ENCODE assay signal across 9 mouse cellular contexts in genomic region chr2:173274428-173275342, GRCm38 (mm10). TPM values are rescaled to one million over a fixed set of nuclear protein-coding genes. Genes with fewer than 3 reads are reported as not detected.
A peak's percentile ranks its signal among the peaks of the same experiment; 100 is the strongest.
DNase-seq lines count a peak whose midpoint lies in the region; ATAC-seq and TF ChIP-seq lines count a peak whose summit lies in the region.
"Had no signal": no experiment of that assay in that cellular context is flagged by ENCODE, and none has a peak within 500 bp of the region (broad histone marks: within the 10 kb centered on the region; RNA-seq: fewer than 3 reads in every experiment).

No protein-coding gene starts in this region.

- no peak; the same call in 1 of the 2 replicates for TF ChIP-seq POLR2A in small intestine, adult 2 months (IDR thresholded peaks at IDR 0.05; ENCODE audit: low read depth, low read length)

- no peaks in the 10 kb centered on the region for H3K9me3 ChIP-seq in forebrain, postnatal 0 days (ENCODE audit: low read length)
- no peaks in the 10 kb centered on the region for H3K9me3 ChIP-seq in liver, embryonic 11.5 days (ENCODE audit: control insufficient read depth, low read length)

- 10% methylated on average over 15 of the region's 15 CpGs for WGBS in forebrain, postnatal 0 days
- WGBS in liver, embryonic 11.5 days, result 11% methylated on average over 15 of the region's 15 CpGs
- WGBS in small intestine, adult 2 months, result 30% methylated on average over 15 of the region's 15 CpGs

- peak overlapping the region; percentile 76 for H3K4me2 ChIP-seq in forebrain, postnatal 0 days (ENCODE audit: low read depth)
- H3K4me2 ChIP-seq in liver, embryonic 11.5 days, result peak overlapping the region; percentile 74

- TF ChIP-seq CTCF in forebrain, postnatal 0 days (IDR thresholded peaks at IDR 0.05; ENCODE audit: low read depth), result no peak
- TF ChIP-seq CTCF in small intestine, adult 2 months (IDR thresholded peaks at IDR 0.05; ENCODE audit: extremely low read depth, insufficient read length, insufficient replicate concordance, low read depth, low read length), result no peak

- H3K9ac ChIP-seq in forebrain, postnatal 0 days, result peak overlapping the region; percentile 99
- no peak overlapping the region for H3K9ac ChIP-seq in liver, embryonic 11.5 days (ENCODE audit: low read depth, low read length)

- peak overlapping the region; percentile 89 for H3K27ac ChIP-seq in forebrain, postnatal 0 days (ENCODE audit: low read depth, low read length)
- H3K27ac ChIP-seq in liver, embryonic 11.5 days (ENCODE audit: low read depth, low read length), result no peak overlapping the region
- peak overlapping the region; percentile 59 for H3K27ac ChIP-seq in small intestine, adult 2 months (ENCODE audit: insufficient read depth, low read depth, low read length)

- H3K27me3 ChIP-seq in forebrain, postnatal 0 days (ENCODE audit: insufficient read depth, low read length), result no peaks in the 10 kb centered on the region
- H3K27me3 ChIP-seq in liver, embryonic 11.5 days (replicated peaks; ENCODE audit: control insufficient read depth, insufficient read depth, low read length), result peaks cover 73% of the 10 kb centered on the region
- H3K27me3 ChIP-seq in small intestine, adult 2 months (ENCODE audit: control insufficient read depth, insufficient read depth, low read length), result no peaks in the 10 kb centered on the region

- peak; percentile 58 for DNase-seq in heart, adult 8-10 months (ENCODE audit: low spot score)
- no peak for DNase-seq in heart, adult 11 months
- peak; percentile 31 to 39 for DNase-seq in CD8-positive naive resting alpha-beta T cell, adult 2 months (ENCODE audit: low read depth in 2 of 2, low spot score in 2 of 2)
- DNase-seq in forebrain, postnatal 0 days, result peak; percentile 26
- peak; percentile 45 for DNase-seq in liver, embryonic 11.5 days (ENCODE audit: low spot score)
- no peak for DNase-seq in urinary bladder, postnatal 4 days (ENCODE audit: low spot score in 2 of 2)
- DNase-seq in layer of hippocampus, adult 8-10 months (ENCODE audit: low spot score in 2 of 2), result no peak

- no peaks in the 10 kb centered on the region for H3K36me3 ChIP-seq in forebrain, postnatal 0 days (ENCODE audit: insufficient read depth)
- no peaks in the 10 kb centered on the region for H3K36me3 ChIP-seq in liver, embryonic 11.5 days (ENCODE audit: control insufficient read depth, insufficient read depth, low read length)
- H3K36me3 ChIP-seq in small intestine, adult 2 months (ENCODE audit: control insufficient read depth, insufficient read depth, low read length), result no peaks in the 10 kb centered on the region

- H3K4me1 ChIP-seq in forebrain, postnatal 0 days (ENCODE audit: insufficient read depth), result peaks cover 22% of the 10 kb centered on the region; the same call in 1 of the 2 replicates
- H3K4me1 ChIP-seq in liver, embryonic 11.5 days (replicated peaks; ENCODE audit: control insufficient read depth, insufficient read depth, low read length), result no peaks in the 10 kb centered on the region
- peaks cover 8% of the 10 kb centered on the region for H3K4me1 ChIP-seq in small intestine, adult 2 months (ENCODE audit: control insufficient read depth, insufficient read depth, insufficient read length, low read length)

- peak overlapping the region; percentile 96 for H3K4me3 ChIP-seq in forebrain, postnatal 0 days (ENCODE audit: low read depth, low read length)
- peak overlapping the region; percentile 64 for H3K4me3 ChIP-seq in liver, embryonic 11.5 days (ENCODE audit: low read depth, low read length)
- H3K4me3 ChIP-seq in small intestine, adult 2 months (ENCODE audit: low read depth, low read length), result peak overlapping the region; percentile 82

- no peak for ATAC-seq in forebrain, postnatal 0 days
- ATAC-seq in liver, embryonic 11.5 days (replicated peaks; ENCODE audit: low FRiP score), result no peak

RNA-seq across cellular contexts. Expression of gene Pmepa1, which starts 1.6 kb away (rescaled TPM):
- 10 to 100 TPM; 24.5 to 31.5 (median 27.0) TPM for total RNA-seq in heart, adult 8-10 months (2022)
- total RNA-seq in forebrain, postnatal 0 days (2014; rRNA removed), result 6.9 and 8.5 TPM in 2 replicates
- 2.5 and 3.1 TPM in 2 replicates for polyA plus RNA-seq in forebrain, postnatal 0 days (2015; fragmentation: Nextera tagmentation; extraction: Ambion mirVana)
- 0.95 and 1.2 TPM in 2 replicates for polyA plus RNA-seq in liver, embryonic 11.5 days (2014; fragmentation: Nextera tagmentation; extraction: Ambion mirVana)
- 58.9 and 93.7 TPM in 2 replicates for polyA plus RNA-seq in small intestine, adult 2 months (2012; rRNA removed)
- 10 to 100 TPM; 15.0 to 37.8 (median 25.3) TPM for total RNA-seq in layer of hippocampus, adult 8-10 months (2022)
- total RNA-seq: MEL had no signal

RNA-seq across cellular contexts. Expression of gene Zbp1, which starts 56.0 kb away (rescaled TPM):
- under 1 TPM in 3 of 4 experiments, not detected in 1; 0.31 to 0.52 (median 0.46) TPM for total RNA-seq in heart, adult 8-10 months (2022)
- total RNA-seq in forebrain, postnatal 0 days (2014; rRNA removed), result 0.52 TPM in 1 of 2 replicates, not detected in the other
- 0.44 and 0.45 TPM in 2 replicates for polyA plus RNA-seq in forebrain, postnatal 0 days (2015; fragmentation: Nextera tagmentation; extraction: Ambion mirVana)
- not detected in 2 replicates for polyA plus RNA-seq in liver, embryonic 11.5 days (2014; fragmentation: Nextera tagmentation; extraction: Ambion mirVana)
- 23.6 and 51.0 TPM in 2 replicates for polyA plus RNA-seq in small intestine, adult 2 months (2012; rRNA removed)
- 1 to 10 TPM in 2 of 4 experiments, not detected in 2; 1.5 to 2.5 TPM for total RNA-seq in layer of hippocampus, adult 8-10 months (2022)
- total RNA-seq: MEL had no signal

Comparison
In these comparisons a context has a peak if more than half of its experiments do, and no peak if none do; other contexts are left out.
1. DNase-seq: peak in heart, adult 8-10 months (single experiment), CD8-positive naive resting alpha-beta T cell, adult 2 months (2 of 2), forebrain, postnatal 0 days (single experiment) and liver, embryonic 11.5 days (single experiment); none in heart, adult 11 months (single experiment), urinary bladder, postnatal 4 days (0 of 2) and layer of hippocampus, adult 8-10 months (0 of 2).
2. Peak in every context shown above with its lines, with median percentiles within 50 percentile points of each other: H3K4me3 ChIP-seq.